Comparison of ENCODE assay signal across 12 mouse cellular contexts in genomic region chr3:53598153-53598800, GRCm38 (mm10). TPM values are rescaled to one million over a fixed set of nuclear protein-coding genes. Genes with fewer than 3 reads are reported as not detected.
DNase-seq lines count a peak whose midpoint lies in the region; ATAC-seq and TF ChIP-seq lines count a peak whose summit lies in the region.
"Had no signal": no experiment of that assay in that cellular context is flagged by ENCODE, and none has a peak within 500 bp of the region (broad histone marks: within the 10 kb centered on the region; RNA-seq: fewer than 3 reads in every experiment).

No protein-coding gene starts in this region.

- H3K36me3 ChIP-seq in heart, embryonic 10.5 days = no peaks in the 10 kb centered on the region
- no peaks in the 10 kb centered on the region for H3K36me3 ChIP-seq in heart, adult 2 months (ENCODE audit: control insufficient read depth, insufficient read depth, low read length)
- H3K36me3 ChIP-seq in intestine, embryonic 16.5 days (ENCODE audit: control insufficient read depth, insufficient read depth, low read length) = no peaks in the 10 kb centered on the region
- H3K36me3 ChIP-seq in limb, embryonic 10.5 days = no peaks in the 10 kb centered on the region

- H3K9ac ChIP-seq in heart, adult 2 months (ENCODE audit: low read depth, low read length) = no peak overlapping the region
- no peak overlapping the region for H3K9ac ChIP-seq in intestine, embryonic 16.5 days (ENCODE audit: low read depth, low read length)
- H3K9ac ChIP-seq: liver, embryonic 14.5 days had no signal

- ATAC-seq in intestine, embryonic 16.5 days = peak; percentile 83
- ATAC-seq: forebrain, embryonic 14.5 days; Patski had no signal

- TF ChIP-seq CTCF in heart, adult 2 months (IDR thresholded peaks at IDR 0.05) = no peak

- H3K4me3 ChIP-seq in heart, embryonic 10.5 days = no peak overlapping the region
- no peak overlapping the region for H3K4me3 ChIP-seq in heart, adult 2 months
- H3K4me3 ChIP-seq in intestine, embryonic 16.5 days (ENCODE audit: low read length) = no peak overlapping the region
- peak overlapping the region; percentile 25; the same call in 1 of the 2 replicates for H3K4me3 ChIP-seq in limb, embryonic 10.5 days

- intact Hi-C loops in heart, adult 2 months (cut with DNase I) = no loop called here

- DNase-seq in heart, embryonic 10.5 days (ENCODE audit: low spot score) = no peak
- DNase-seq in heart, adult 2 months = no peak
- peak; percentile 36 for DNase-seq in WW6 (ENCODE audit: low read depth, low spot score)
- DNase-seq in limb, embryonic 10.5 days (ENCODE audit: low spot score) = peak; percentile 51
- no peak for DNase-seq in neural tube, embryonic 10.5 days (ENCODE audit: extremely low spot score, low spot score)
- no peak for DNase-seq in ovary, postnatal 10 days (ENCODE audit: low spot score)
- no peak for DNase-seq in right cerebral cortex, adult 2 months (ENCODE audit: low spot score in 2 of 2)
- DNase-seq: cerebellum, postnatal 10 days had no signal

- no peak overlapping the region for H3K4me2 ChIP-seq in intestine, embryonic 16.5 days (ENCODE audit: low read depth, low read length)

- TF ChIP-seq EP300 in heart, adult 2 months (IDR thresholded peaks at IDR 0.05; ENCODE audit: insufficient read depth, low read depth, low read length) = no peak

- TF ChIP-seq POLR2A in heart, adult 2 months (IDR thresholded peaks at IDR 0.05; ENCODE audit: insufficient read depth, low read depth, low read length) = no peak

- H3K9me3 ChIP-seq in heart, embryonic 10.5 days = no peaks in the 10 kb centered on the region
- no peaks in the 10 kb centered on the region for H3K9me3 ChIP-seq in intestine, embryonic 16.5 days (ENCODE audit: control insufficient read depth, low read length)
- H3K9me3 ChIP-seq in limb, embryonic 10.5 days (replicated peaks) = no peaks in the 10 kb centered on the region

- WGBS in heart, embryonic 10.5 days = 5% methylated on average over 9 of the region's 9 CpGs
- 36% methylated on average over 9 of the region's 9 CpGs for WGBS in heart, adult 2 months
- WGBS in intestine, embryonic 16.5 days = 11% methylated on average over 9 of the region's 9 CpGs
- WGBS in limb, embryonic 10.5 days = 2% methylated on average over 9 of the region's 9 CpGs

- H3K79me2 ChIP-seq in heart, adult 2 months (replicated peaks; ENCODE audit: control insufficient read depth, insufficient read depth, low read length) = no peaks in the 10 kb centered on the region

- H3K27ac ChIP-seq in heart, embryonic 10.5 days = peak overlapping the region; percentile 52
- no peak overlapping the region for H3K27ac ChIP-seq in heart, adult 2 months
- peak overlapping the region; percentile 70 for H3K27ac ChIP-seq in intestine, embryonic 16.5 days (ENCODE audit: low read length)
- peak overlapping the region; percentile 77 for H3K27ac ChIP-seq in limb, embryonic 10.5 days
- H3K27ac ChIP-seq: liver, embryonic 14.5 days had no signal

- peaks cover 20% of the 10 kb centered on the region for H3K4me1 ChIP-seq in heart, embryonic 10.5 days
- H3K4me1 ChIP-seq in heart, adult 2 months (ENCODE audit: control insufficient read depth, insufficient read depth, low read length) = no peaks in the 10 kb centered on the region
- H3K4me1 ChIP-seq in intestine, embryonic 16.5 days (ENCODE audit: control insufficient read depth, insufficient read depth, low read length) = peaks cover 12% of the 10 kb centered on the region
- H3K4me1 ChIP-seq in limb, embryonic 10.5 days = peaks cover 29% of the 10 kb centered on the region

- H3K27me3 ChIP-seq in heart, embryonic 10.5 days (ENCODE audit: insufficient read depth, poor library complexity, severe bottlenecking) = no peaks in the 10 kb centered on the region
- H3K27me3 ChIP-seq in heart, adult 2 months (ENCODE audit: control insufficient read depth, insufficient read depth, low read length) = no peaks in the 10 kb centered on the region
- H3K27me3 ChIP-seq in intestine, embryonic 16.5 days (replicated peaks; ENCODE audit: control insufficient read depth, insufficient read depth, low read length) = no peaks in the 10 kb centered on the region
- no peaks in the 10 kb centered on the region for H3K27me3 ChIP-seq in limb, embryonic 10.5 days (ENCODE audit: low read depth, poor library complexity, severe bottlenecking)

RNA-seq across cellular contexts. Expression of gene Frem2, which starts 58.9 kb away (rescaled TPM):
- polyA plus RNA-seq in heart, embryonic 10.5 days (2016; fragmentation: Nextera tagmentation; extraction: Ambion mirVana) = 3.8 and 5.9 TPM in 2 replicates
- 1 to 10 TPM; 3.5 to 6.7 TPM for total RNA-seq in heart, adult 2 months (2021)
- 5.3 and 6.2 TPM in 2 replicates for polyA plus RNA-seq in heart, adult 2 months (2012; rRNA removed)
- polyA plus RNA-seq in intestine, embryonic 16.5 days (2015; fragmentation: Nextera tagmentation; extraction: Ambion mirVana) = 5.3 and 5.7 TPM in 2 replicates
- 2.9 and 3.7 TPM in 2 replicates for polyA plus RNA-seq in limb, embryonic 10.5 days (2016; fragmentation: Nextera tagmentation; extraction: Ambion mirVana)

Comparison
In these comparisons a context has a peak if more than half of its experiments do, and no peak if none do; other contexts are left out.
1. DNase-seq: peak in WW6 (single experiment) and limb, embryonic 10.5 days (single experiment); none in heart, embryonic 10.5 days (single experiment), heart, adult 2 months (0 of 2), neural tube, embryonic 10.5 days (single experiment), ovary, postnatal 10 days (single experiment) and right cerebral cortex, adult 2 months (0 of 2).